Mouse (Mus musculus): ENCODE data around the gene Eipr1. TPM values are rescaled to one million over a fixed set of nuclear protein-coding genes. Genes with fewer than 3 reads are reported as not detected.

Eipr1 gene
- total and polyA plus RNA-seq, 2 experiments = 6.7 to 18.1 TPM

GRCm38 (mm10) chr12:28896577-28896976 is 145.0 kb downstream of the Eipr1 start:
- no peak overlapping the region for H3K4me3 ChIP-seq (ENCODE audit: insufficient read depth, low read depth, low read length)
- TF ChIP-seq POLR2A (IDR thresholded peaks at IDR 0.05; ENCODE audit: extremely low read depth, insufficient read depth, low read length) = no peak
- TF ChIP-seq CTCF (IDR thresholded peaks at IDR 0.05; ENCODE audit: low read depth, low read length) = no peak
- H3K36me3 ChIP-seq (ENCODE audit: control insufficient read depth, insufficient read depth, low read length) = no peaks in the 10 kb centered on the region
- no peaks in the 10 kb centered on the region for H3K27me3 ChIP-seq (ENCODE audit: control insufficient read depth, insufficient read depth, low read length)
- no peak overlapping the region for H3K27ac ChIP-seq (replicated peaks; ENCODE audit: insufficient read depth, low read depth, low read length)
- DNase-seq (ENCODE audit: extremely low read depth, low read depth, low spot score) = no peak
- no peaks in the 10 kb centered on the region for H3K79me2 ChIP-seq (ENCODE audit: control insufficient read depth, insufficient read depth, low read length)
- no peak overlapping the region for H3K9ac ChIP-seq (ENCODE audit: low read depth, low read length)
- H3K4me1 ChIP-seq (ENCODE audit: control insufficient read depth, insufficient read depth, low read length) = peaks cover 26% of the 10 kb centered on the region
- WGBS = 76% methylated on average over 3 of the region's 3 CpGs

- no peaks in the 10 kb centered on the region for H3K79me2 ChIP-seq (ENCODE audit: control insufficient read depth, insufficient read depth, low read length)
- WGBS = 20% methylated on average over 6 of the region's 6 CpGs
- H3K36me3 ChIP-seq (ENCODE audit: control insufficient read depth, insufficient read depth, low read length) = no peaks in the 10 kb centered on the region
- no peak for TF ChIP-seq CTCF (IDR thresholded peaks at IDR 0.05; ENCODE audit: low read depth, low read length)
- TF ChIP-seq POLR2A (IDR thresholded peaks at IDR 0.05; ENCODE audit: extremely low read depth, insufficient read depth, low read length) = no peak
- H3K27ac ChIP-seq (replicated peaks; ENCODE audit: insufficient read depth, low read depth, low read length) = peak overlapping the region; percentile 81
- peaks cover 28% of the 10 kb centered on the region for H3K4me1 ChIP-seq (ENCODE audit: control insufficient read depth, insufficient read depth, low read length)
- H3K27me3 ChIP-seq (ENCODE audit: control insufficient read depth, insufficient read depth, low read length) = no peaks in the 10 kb centered on the region
- peak; percentile 98 for DNase-seq (ENCODE audit: extremely low read depth, low read depth, low spot score)
- peak overlapping the region; percentile 22; the same call in 1 of the 2 replicates for H3K9ac ChIP-seq (ENCODE audit: low read depth, low read length)
- peak overlapping the region; percentile 14; the same call in 1 of the 2 replicates for H3K4me3 ChIP-seq (ENCODE audit: insufficient read depth, low read depth, low read length)
Measured at GRCm38 (mm10) chr12:28898307-28898706, 146.7 kb downstream of the Eipr1 start.

- Histone ChIP-seq H3K36me3 (ENCODE audit: control insufficient read depth, insufficient read depth, low read length) (no peaks in the 10 kb centered on the region), H3K4me1 (ENCODE audit: control insufficient read depth, insufficient read depth, low read length) (peaks cover 29% of the 10 kb centered on the region), H3K9ac (ENCODE audit: low read depth, low read length) (no peak overlapping the region), H3K4me3 (ENCODE audit: insufficient read depth, low read depth, low read length) (no peak overlapping the region), H3K27ac (replicated peaks; ENCODE audit: insufficient read depth, low read depth, low read length) (no peak overlapping the region; the same call in none of the 2 replicates), H3K79me2 (ENCODE audit: control insufficient read depth, insufficient read depth, low read length) (no peaks in the 10 kb centered on the region), H3K27me3 (ENCODE audit: control insufficient read depth, insufficient read depth, low read length) (no peaks in the 10 kb centered on the region)
- TF ChIP-seq POLR2A (IDR thresholded peaks at IDR 0.05; ENCODE audit: extremely low read depth, insufficient read depth, low read length) (no peak), CTCF (IDR thresholded peaks at IDR 0.05; ENCODE audit: low read depth, low read length) (no peak)
- peak; percentile 72 for DNase-seq (ENCODE audit: extremely low read depth, low read depth, low spot score)
- 15% methylated on average over 4 of the region's 4 CpGs for WGBS
Measured at GRCm38 (mm10) chr12:28899696-28900095, 148.1 kb downstream of the Eipr1 start.

GRCm38 (mm10) chr12:28900341-28900740 is 148.7 kb downstream of the Eipr1 start:
- Histone ChIP-seq H3K4me1 (ENCODE audit: control insufficient read depth, insufficient read depth, low read length) (peaks cover 35% of the 10 kb centered on the region), H3K79me2 (ENCODE audit: control insufficient read depth, insufficient read depth, low read length) (no peaks in the 10 kb centered on the region), H3K27me3 (ENCODE audit: control insufficient read depth, insufficient read depth, low read length) (no peaks in the 10 kb centered on the region), H3K9ac (ENCODE audit: low read depth, low read length) (no peak overlapping the region), H3K4me3 (ENCODE audit: insufficient read depth, low read depth, low read length) (no peak overlapping the region), H3K27ac (replicated peaks; ENCODE audit: insufficient read depth, low read depth, low read length) (peak overlapping the region; percentile 5; the same call in 1 of the 2 replicates), H3K36me3 (ENCODE audit: control insufficient read depth, insufficient read depth, low read length) (no peaks in the 10 kb centered on the region)
- TF ChIP-seq CTCF (IDR thresholded peaks at IDR 0.05; ENCODE audit: low read depth, low read length) (no peak), POLR2A (IDR thresholded peaks at IDR 0.05; ENCODE audit: extremely low read depth, insufficient read depth, low read length) (no peak)
- peak; percentile 92 for DNase-seq (ENCODE audit: extremely low read depth, low read depth, low spot score)
- 24% methylated on average over 4 of the region's 4 CpGs for WGBS

GRCm38 (mm10) chr12:28902132-28902531 is 150.5 kb downstream of the Eipr1 start:
- peak; percentile 81 for DNase-seq (ENCODE audit: extremely low read depth, low read depth, low spot score)
- no peaks in the 10 kb centered on the region for H3K79me2 ChIP-seq (ENCODE audit: control insufficient read depth, insufficient read depth, low read length)
- no peak overlapping the region for H3K4me3 ChIP-seq (ENCODE audit: insufficient read depth, low read depth, low read length)
- WGBS = 28% methylated on average over 3 of the region's 3 CpGs
- no peaks in the 10 kb centered on the region for H3K36me3 ChIP-seq (ENCODE audit: control insufficient read depth, insufficient read depth, low read length)
- TF ChIP-seq POLR2A (IDR thresholded peaks at IDR 0.05; ENCODE audit: extremely low read depth, insufficient read depth, low read length) (no peak), CTCF (IDR thresholded peaks at IDR 0.05; ENCODE audit: low read depth, low read length) (no peak)
- H3K27me3 ChIP-seq (ENCODE audit: control insufficient read depth, insufficient read depth, low read length) = no peaks in the 10 kb centered on the region
- H3K9ac ChIP-seq (ENCODE audit: low read depth, low read length) = no peak overlapping the region
- peaks cover 35% of the 10 kb centered on the region for H3K4me1 ChIP-seq (ENCODE audit: control insufficient read depth, insufficient read depth, low read length)
- H3K27ac ChIP-seq (replicated peaks; ENCODE audit: insufficient read depth, low read depth, low read length) = no peak overlapping the region

- H3K4me3 ChIP-seq (ENCODE audit: insufficient read depth, low read depth, low read length) = no peak overlapping the region
- peaks cover 35% of the 10 kb centered on the region for H3K4me1 ChIP-seq (ENCODE audit: control insufficient read depth, insufficient read depth, low read length)
- no peak for TF ChIP-seq CTCF (IDR thresholded peaks at IDR 0.05; ENCODE audit: low read depth, low read length)
- no peak for TF ChIP-seq POLR2A (IDR thresholded peaks at IDR 0.05; ENCODE audit: extremely low read depth, insufficient read depth, low read length)
- WGBS = 91% methylated on average over 4 of the region's 4 CpGs
- no peak for DNase-seq (ENCODE audit: extremely low read depth, low read depth, low spot score)
- H3K27me3 ChIP-seq (ENCODE audit: control insufficient read depth, insufficient read depth, low read length) = no peaks in the 10 kb centered on the region
- H3K9ac ChIP-seq (ENCODE audit: low read depth, low read length) = no peak overlapping the region
- no peak overlapping the region for H3K27ac ChIP-seq (replicated peaks; ENCODE audit: insufficient read depth, low read depth, low read length)
- H3K36me3 ChIP-seq (ENCODE audit: control insufficient read depth, insufficient read depth, low read length) = no peaks in the 10 kb centered on the region
- no peaks in the 10 kb centered on the region for H3K79me2 ChIP-seq (ENCODE audit: control insufficient read depth, insufficient read depth, low read length)
Measured at GRCm38 (mm10) chr12:28903082-28903481, 151.5 kb downstream of the Eipr1 start.

Data from liver, adult 2 months (tissue).